Mouse (Mus musculus) liver, adult 2 months (tissue): ENCODE results near the gene Selenok.

Source experiments
- CTCF ChIP-seq: fragments of 200-500 bp; IDR thresholded peaks from 2 replicates; pipeline ENCODE4 v1.5.1; 2011; ENCODE audit warnings: low read depth, low read length, control low read depth
- POLR2A ChIP-seq: fragments of 200-500 bp; IDR thresholded peaks from 2 replicates; pipeline ENCODE4 v1.6.1; 2011; ENCODE audit warnings: low read length, control low read depth; ENCODE audit not compliant: insufficient read depth; ENCODE audit errors: extremely low read depth

DNA sequence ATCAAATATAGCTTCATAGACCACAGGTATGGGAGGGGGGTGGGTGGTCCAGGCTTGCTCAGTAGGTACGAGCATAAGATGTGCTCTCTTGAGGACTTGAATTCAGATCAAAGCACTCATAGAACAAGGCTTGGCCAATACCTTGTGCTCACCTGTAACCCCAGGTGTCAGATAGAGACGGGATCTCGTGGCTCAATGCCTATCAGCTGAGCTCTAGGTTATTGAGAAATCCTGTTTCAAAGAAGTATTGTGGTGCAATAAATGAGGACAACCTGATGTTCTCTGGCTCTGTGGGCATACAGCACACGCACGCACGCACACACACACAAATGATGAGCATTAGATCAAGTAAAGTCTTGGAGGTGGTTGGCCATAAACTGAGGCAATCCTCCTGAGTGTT lies 8.8 kb downstream of the Selenok start:
- TF ChIP-seq CTCF (no peak), POLR2A (no peak)
